Mouse (Mus musculus): ENCODE data around the gene Coa7. TPM values are rescaled to one million over a fixed set of nuclear protein-coding genes. Genes with fewer than 3 reads are reported as not detected.

The Coa7 gene
- polyA plus RNA-seq, 1 experiment = 17.5 TPM

GRCm38 (mm10) chr4:108357458-108357857, 29.5 kb downstream of the Coa7 start:
- Histone ChIP-seq H3K4me3 (ENCODE audit: insufficient read depth, low read length) (no peak overlapping the region), H3K27ac (ENCODE audit: insufficient read depth, low read length) (no peak overlapping the region)

DNA sequence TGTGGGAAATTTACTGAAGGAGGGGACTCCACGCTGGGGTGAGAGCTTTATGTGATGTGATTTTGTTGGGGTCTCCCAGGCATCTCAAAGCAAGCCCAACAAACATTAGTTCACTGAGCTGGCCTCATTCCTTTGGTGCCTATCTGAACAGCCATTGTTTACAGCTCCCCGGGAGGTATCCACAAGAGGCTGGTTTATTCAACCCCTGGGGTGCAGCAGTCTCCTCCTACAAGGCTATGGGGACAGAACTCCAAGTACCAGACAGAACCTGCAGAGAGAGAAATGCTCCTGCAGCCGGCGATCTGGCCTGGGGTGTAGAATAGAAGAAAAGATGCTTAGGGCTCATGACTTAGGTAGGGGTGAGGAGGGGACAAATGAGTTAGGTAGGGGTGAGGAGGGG, 30.6 kb downstream of the Coa7 start:
- no peaks in the 10 kb centered on the region for H3K4me1 ChIP-seq (ENCODE audit: control insufficient read depth, insufficient read depth, low read length)
- TF ChIP-seq CTCF (IDR thresholded peaks at IDR 0.05; ENCODE audit: extremely low read depth, insufficient read depth, low read length) (no peak), POLR2A (IDR thresholded peaks at IDR 0.05; ENCODE audit: extremely low read depth, insufficient read depth, low read length) (no peak)
- H3K4me3 ChIP-seq (ENCODE audit: insufficient read depth, low read length) = no peak overlapping the region
- no peak overlapping the region for H3K27ac ChIP-seq (ENCODE audit: insufficient read depth, low read length)

More at GRCm38 (mm10) chr4:108357458-108357857, 29.5 kb downstream of the Coa7 start:
- no peak for TF ChIP-seq CTCF (IDR thresholded peaks at IDR 0.05; ENCODE audit: extremely low read depth, insufficient read depth, low read length)
- TF ChIP-seq POLR2A (IDR thresholded peaks at IDR 0.05; ENCODE audit: extremely low read depth, insufficient read depth, low read length) = no peak
- no peaks in the 10 kb centered on the region for H3K4me1 ChIP-seq (ENCODE audit: control insufficient read depth, insufficient read depth, low read length)

- no peak overlapping the region for H3K27ac ChIP-seq (ENCODE audit: insufficient read depth, low read length)
- no peaks in the 10 kb centered on the region for H3K4me1 ChIP-seq (ENCODE audit: control insufficient read depth, insufficient read depth, low read length)
- no peak overlapping the region for H3K4me3 ChIP-seq (ENCODE audit: insufficient read depth, low read length)
- TF ChIP-seq POLR2A (IDR thresholded peaks at IDR 0.05; ENCODE audit: extremely low read depth, insufficient read depth, low read length) (no peak), CTCF (IDR thresholded peaks at IDR 0.05; ENCODE audit: extremely low read depth, insufficient read depth, low read length) (no peak)
Observed at GRCm38 (mm10) chr4:108360136-108361055, 32.5 kb downstream of the Coa7 start.

DNA sequence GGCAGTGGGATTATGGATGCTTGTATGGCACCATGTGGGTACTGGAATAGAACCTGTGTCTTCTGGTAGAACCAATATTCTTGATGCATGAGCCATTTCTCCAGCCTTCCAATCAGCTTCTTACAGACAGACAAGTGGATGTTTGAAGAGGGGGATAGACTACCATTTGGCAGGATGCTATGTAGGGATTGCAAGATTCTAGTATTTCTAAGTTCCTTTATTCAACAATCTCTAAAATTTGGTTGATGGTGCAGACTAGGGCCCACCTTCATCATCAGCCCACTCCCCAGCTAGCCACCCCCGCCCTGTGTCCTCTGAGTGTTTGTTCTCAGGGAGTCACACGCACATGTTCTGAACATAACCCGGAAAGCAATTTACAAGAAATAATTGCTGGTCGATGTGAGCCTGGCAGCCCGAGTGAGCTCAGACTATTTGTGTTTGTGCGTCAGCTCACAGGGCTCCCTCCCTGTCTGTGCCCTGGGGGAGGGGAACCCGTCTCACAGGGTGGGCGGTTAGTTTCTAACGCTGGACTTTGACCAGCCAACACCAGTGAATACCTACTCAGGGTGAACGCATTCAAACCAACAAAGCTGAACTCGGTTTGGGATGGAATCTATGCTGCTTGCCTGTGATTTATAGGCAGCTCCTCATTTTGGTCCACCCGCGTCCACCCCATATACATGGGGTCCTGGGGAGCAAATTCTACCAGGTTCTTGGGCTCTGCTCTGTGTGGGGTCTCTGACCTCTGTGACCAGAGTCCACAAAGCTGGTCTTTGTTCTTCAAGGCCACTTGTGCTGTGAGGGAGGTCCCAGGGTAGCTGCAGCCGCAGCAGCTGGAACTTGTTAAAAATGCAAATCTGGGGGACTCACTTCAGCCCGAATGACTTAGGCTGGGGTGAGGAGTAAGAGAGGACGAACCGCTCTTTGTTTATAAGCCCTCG, 34.7 kb downstream of the Coa7 start:
- TF ChIP-seq CTCF (IDR thresholded peaks at IDR 0.05; ENCODE audit: extremely low read depth, insufficient read depth, low read length) (no peak), POLR2A (IDR thresholded peaks at IDR 0.05; ENCODE audit: extremely low read depth, insufficient read depth, low read length) (no peak)
- H3K4me1 ChIP-seq (ENCODE audit: control insufficient read depth, insufficient read depth, low read length) = no peaks in the 10 kb centered on the region
- H3K4me3 ChIP-seq (ENCODE audit: insufficient read depth, low read length) = no peak overlapping the region
- H3K27ac ChIP-seq (ENCODE audit: insufficient read depth, low read length) = no peak overlapping the region

DNA sequence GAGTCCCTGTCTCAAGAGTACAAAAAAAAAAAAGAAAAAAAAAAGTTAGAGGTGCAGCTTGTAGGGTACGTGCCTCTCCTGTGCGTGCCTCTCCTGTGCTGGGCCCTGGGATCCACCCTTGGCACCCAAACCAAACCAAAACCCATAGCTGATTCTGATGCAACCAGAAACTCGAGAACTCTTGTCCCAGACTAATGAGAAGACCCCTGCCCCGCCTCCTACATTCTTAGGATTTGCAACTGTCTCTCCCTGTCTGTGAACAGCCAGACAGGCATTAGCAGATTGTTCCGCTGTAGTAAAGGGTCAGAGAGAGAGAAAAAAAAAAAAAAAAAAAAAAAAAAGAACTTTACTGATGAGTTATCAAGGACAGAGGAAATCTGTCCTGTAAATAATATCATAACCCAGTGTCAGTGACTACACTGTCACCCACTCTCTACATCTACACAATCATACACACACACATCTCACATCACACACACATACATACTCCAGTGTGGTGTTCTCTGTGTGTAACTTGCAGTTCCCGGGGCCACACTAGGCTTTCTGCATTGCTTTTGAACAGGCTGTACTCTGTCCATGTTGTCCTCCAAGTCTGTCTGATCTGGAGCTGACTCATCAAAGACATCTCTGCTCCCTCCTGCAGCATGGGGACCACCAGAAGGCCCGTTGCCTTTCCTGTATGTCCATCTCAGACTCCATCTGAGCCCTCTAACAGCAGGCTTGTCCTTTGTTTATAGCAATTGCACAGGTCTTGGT, 35.6 kb downstream of the Coa7 start:
- no peak for TF ChIP-seq CTCF (IDR thresholded peaks at IDR 0.05; ENCODE audit: extremely low read depth, insufficient read depth, low read length)
- TF ChIP-seq POLR2A (IDR thresholded peaks at IDR 0.05; ENCODE audit: extremely low read depth, insufficient read depth, low read length) = no peak
- H3K4me3 ChIP-seq (ENCODE audit: insufficient read depth, low read length) = no peak overlapping the region
- H3K27ac ChIP-seq (ENCODE audit: insufficient read depth, low read length) = no peak overlapping the region
- H3K4me1 ChIP-seq (ENCODE audit: control insufficient read depth, insufficient read depth, low read length) = no peaks in the 10 kb centered on the region

DNA sequence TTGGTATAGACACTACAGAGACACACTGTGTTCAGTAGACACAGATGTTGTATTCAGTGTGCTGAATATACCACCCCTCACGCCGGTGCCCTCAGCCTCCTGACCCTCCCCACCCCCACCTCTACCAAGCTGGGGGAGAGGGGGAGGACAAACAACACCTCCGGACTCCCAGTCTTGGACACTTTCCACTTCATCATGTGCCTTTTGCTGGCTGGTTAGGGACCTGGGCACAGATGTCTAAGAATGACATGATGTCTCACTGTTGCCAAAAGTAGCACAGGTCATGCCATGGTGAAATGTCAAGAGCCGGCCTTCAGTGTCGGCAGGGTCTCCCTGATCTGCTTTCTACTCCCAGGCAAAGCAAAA, 36.2 kb downstream of the Coa7 start:
- no peak overlapping the region for H3K4me3 ChIP-seq (ENCODE audit: insufficient read depth, low read length)
- H3K4me1 ChIP-seq (ENCODE audit: control insufficient read depth, insufficient read depth, low read length) = no peaks in the 10 kb centered on the region
- H3K27ac ChIP-seq (ENCODE audit: insufficient read depth, low read length) = no peak overlapping the region
- TF ChIP-seq CTCF (IDR thresholded peaks at IDR 0.05; ENCODE audit: extremely low read depth, insufficient read depth, low read length) (no peak), POLR2A (IDR thresholded peaks at IDR 0.05; ENCODE audit: extremely low read depth, insufficient read depth, low read length) (no peak)

GRCm38 (mm10) chr4:108369254-108369653, 41.3 kb downstream of the Coa7 start:
- Histone ChIP-seq H3K4me3 (ENCODE audit: insufficient read depth, low read length) (no peak overlapping the region), H3K27ac (ENCODE audit: insufficient read depth, low read length) (no peak overlapping the region), H3K4me1 (ENCODE audit: control insufficient read depth, insufficient read depth, low read length) (no peaks in the 10 kb centered on the region)
- no peak for TF ChIP-seq POLR2A (IDR thresholded peaks at IDR 0.05; ENCODE audit: extremely low read depth, insufficient read depth, low read length)
- TF ChIP-seq CTCF (IDR thresholded peaks at IDR 0.05; ENCODE audit: extremely low read depth, insufficient read depth, low read length) = no peak

- no peak for TF ChIP-seq CTCF (IDR thresholded peaks at IDR 0.05; ENCODE audit: extremely low read depth, insufficient read depth, low read length)
- TF ChIP-seq POLR2A (IDR thresholded peaks at IDR 0.05; ENCODE audit: extremely low read depth, insufficient read depth, low read length) = no peak
- H3K4me3 ChIP-seq (ENCODE audit: insufficient read depth, low read length) = no peak overlapping the region
- no peak overlapping the region for H3K27ac ChIP-seq (ENCODE audit: insufficient read depth, low read length)
Observed at GRCm38 (mm10) chr4:108370409-108370808, 42.5 kb downstream of the Coa7 start.

GRCm38 (mm10) chr4:108371421-108371820, 43.5 kb downstream of the Coa7 start:
- H3K4me1 ChIP-seq (ENCODE audit: control insufficient read depth, insufficient read depth, low read length) = no peaks in the 10 kb centered on the region
- TF ChIP-seq CTCF (IDR thresholded peaks at IDR 0.05; ENCODE audit: extremely low read depth, insufficient read depth, low read length) (no peak), POLR2A (IDR thresholded peaks at IDR 0.05; ENCODE audit: extremely low read depth, insufficient read depth, low read length) (no peak)
- H3K4me3 ChIP-seq (ENCODE audit: insufficient read depth, low read length) = no peak overlapping the region

More at GRCm38 (mm10) chr4:108370409-108370808, 42.5 kb downstream of the Coa7 start:
- H3K4me1 ChIP-seq (ENCODE audit: control insufficient read depth, insufficient read depth, low read length) = no peaks in the 10 kb centered on the region

More at GRCm38 (mm10) chr4:108371421-108371820, 43.5 kb downstream of the Coa7 start:
- H3K27ac ChIP-seq (ENCODE audit: insufficient read depth, low read length) = no peak overlapping the region

All from cortical plate, adult 2 months (tissue).